Mouse (Mus musculus) olfactory bulb, adult 2 months (tissue): ENCODE results near the gene Ctsll3. TPM values are rescaled to one million over a fixed set of nuclear protein-coding genes. Genes with fewer than 3 reads are reported as not detected.

ENCODE experiments used
- H3K27ac ChIP-seq: fragments of 200-500 bp; 2 replicates; pipeline ENCODE4 v1.5.1; 2012; ENCODE audit warnings: low read depth, low read length; ENCODE audit not compliant: insufficient read depth
- H3K4me1 ChIP-seq: fragments of 200-500 bp; 2 replicates; pipeline ENCODE4 v1.6.1; 2012; ENCODE audit warnings: low read length; ENCODE audit not compliant: control insufficient read depth, insufficient read depth
- H3K4me3 ChIP-seq: fragments of 200-500 bp; 2 replicates; pipeline ENCODE4 v1.5.1; 2012; ENCODE audit warnings: mild to moderate bottlenecking, low read depth, low read length, moderate library complexity; ENCODE audit not compliant: insufficient read depth
- CTCF ChIP-seq: fragments of 200-500 bp; IDR thresholded peaks from 2 replicates; pipeline ENCODE4 v1.5.1; 2012; ENCODE audit warnings: low read depth, mild to moderate bottlenecking, low read length, moderate library complexity; ENCODE audit not compliant: insufficient read depth
- POLR2A ChIP-seq: fragments of 200-500 bp; IDR thresholded peaks from 2 replicates; pipeline ENCODE4 v1.6.1; 2012; ENCODE audit warnings: mild to moderate bottlenecking, low read depth, low read length, moderate library complexity; ENCODE audit not compliant: insufficient read depth
- WGBS: fragments of 180-500 bp; shearing (Covaris S2); methylation state at CpG from one replicate; pipeline ENCODE4 v1.1.7; 2018; 5-methylcytosine and 5-hydroxymethylcytosine counted together
- polyA plus RNA-seq: library from polyadenylated mRNA; stranded (reverse); fragments of >200 nt; gene quantifications from 2 replicates; pipeline ENCODE4 v1.2.4, GENCODE M21; 2012; ENCODE audit warnings: low replicate concordance; ENCODE audit not compliant: missing spikeins, insufficient read depth, insufficient read length

The Ctsll3 gene
- polyA plus RNA-seq, 1 experiment = not detected

- 72% methylated on average over 2 of the region's 2 CpGs for WGBS
- Histone ChIP-seq H3K4me1 (peaks cover 9% of the 10 kb centered on the region), H3K27ac (no peak overlapping the region), H3K4me3 (no peak overlapping the region)
- no peak for TF ChIP-seq POLR2A
- no peak for TF ChIP-seq CTCF
Observed at GRCm38 (mm10) chr13:60755251-60755650, 47.4 kb downstream of the Ctsll3 start.

DNA sequence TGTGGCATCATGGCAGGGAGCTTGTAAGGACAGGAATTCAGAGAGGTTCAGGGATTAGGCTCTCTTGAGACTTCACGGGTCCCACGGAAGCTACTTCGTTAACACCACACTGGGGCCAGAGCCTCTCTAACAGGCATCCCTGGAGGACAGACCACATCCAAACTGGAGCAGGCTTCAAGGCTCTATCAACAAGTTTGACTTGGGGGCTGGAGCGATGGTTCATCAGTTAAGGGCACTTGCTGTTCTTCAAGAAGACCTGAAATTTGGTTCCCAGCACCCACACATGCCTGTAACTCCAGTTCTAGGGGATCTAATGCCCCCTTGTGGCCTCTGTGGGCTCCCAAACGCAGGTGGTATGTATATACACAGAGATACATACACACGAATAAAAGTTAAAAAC, 49.4 kb downstream of the Ctsll3 start:
- Histone ChIP-seq H3K27ac (no peak overlapping the region), H3K4me3 (no peak overlapping the region), H3K4me1 (peaks cover 10% of the 10 kb centered on the region)
- WGBS = 95% methylated on average over 6 of the region's 6 CpGs
- TF ChIP-seq POLR2A (no peak), CTCF (no peak)

DNA sequence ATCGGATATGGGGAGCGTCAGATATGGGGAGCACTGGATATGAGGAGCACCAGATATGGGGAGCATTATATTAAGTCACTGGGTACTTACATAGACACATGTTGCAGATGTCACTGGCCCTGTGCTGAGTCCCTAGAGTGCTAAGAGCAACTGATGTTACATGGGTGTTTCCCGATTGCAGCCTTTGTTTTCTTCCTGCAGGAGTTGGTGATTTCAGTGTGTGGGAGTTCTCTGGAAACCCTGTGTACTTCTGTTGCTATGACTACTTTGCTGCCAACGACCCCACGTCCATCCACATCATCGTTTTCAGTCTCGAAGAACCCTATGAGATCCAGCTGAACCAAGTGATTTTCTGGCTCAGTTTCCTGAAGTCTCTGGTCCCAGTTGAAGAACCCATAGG, 51.7 kb downstream of the Ctsll3 start:
- TF ChIP-seq CTCF = no peak
- TF ChIP-seq POLR2A = no peak
- 60% methylated on average over 7 of the region's 7 CpGs for WGBS
- no peak overlapping the region for H3K4me3 ChIP-seq
- H3K4me1 ChIP-seq = peaks cover 6% of the 10 kb centered on the region; the same call in 1 of the 2 replicates
- no peak overlapping the region for H3K27ac ChIP-seq

- peaks cover 11% of the 10 kb centered on the region for H3K4me1 ChIP-seq
- no peak overlapping the region for H3K27ac ChIP-seq
- WGBS = 95% methylated on average over 2 of the region's 2 CpGs
- TF ChIP-seq POLR2A (no peak), CTCF (no peak)
- no peak overlapping the region for H3K4me3 ChIP-seq
Observed at GRCm38 (mm10) chr13:60748556-60748955, 54.1 kb downstream of the Ctsll3 start.

Other genes starting within 250 kb of the Ctsll3 start
- gene Dapk1, start 200.9 kb downstream of the Ctsll3 start, polyA plus RNA-seq = not detected in 2 replicates
- gene BC051665, start 16.5 kb downstream of the Ctsll3 start, polyA plus RNA-seq = not detected in 2 replicates
- not detected in 2 replicates for gene 4930486L24Rik, start 61.6 kb upstream of the Ctsll3 start, polyA plus RNA-seq
- not detected in 2 replicates for gene Gm49392, start 94.0 kb upstream of the Ctsll3 start, polyA plus RNA-seq
- not detected in 2 replicates for gene Ctla2b, start 94.6 kb upstream of the Ctsll3 start, polyA plus RNA-seq
- not detected in 2 replicates for gene Tpbpb, start 102.0 kb upstream of the Ctsll3 start, polyA plus RNA-seq
- gene Gm49393, start 132.7 kb upstream of the Ctsll3 start, polyA plus RNA-seq = not detected in 2 replicates
- gene Gm49391, start 133.7 kb upstream of the Ctsll3 start, polyA plus RNA-seq = not detected in 2 replicates
- gene Ctla2a, start 133.8 kb upstream of the Ctsll3 start, polyA plus RNA-seq = not detected in 2 replicates
- gene Tpbpa, start 139.1 kb upstream of the Ctsll3 start, polyA plus RNA-seq = not detected in 2 replicates
- gene Ctsj, start 203.1 kb upstream of the Ctsll3 start, polyA plus RNA-seq = not detected in 2 replicates
- gene Ctsq, start 237.8 kb upstream of the Ctsll3 start, polyA plus RNA-seq = not detected in 2 replicates